Mouse (Mus musculus): ENCODE data around the gene Iqschfp.

- TF ChIP-seq CTCF (IDR thresholded peaks at IDR 0.05; ENCODE audit: low read depth): no peak
- no peak for TF ChIP-seq EP300 (IDR thresholded peaks at IDR 0.05; ENCODE audit: low read depth)
Measured at GRCm38 (mm10) chr3:68092108-68092507, 200.1 kb downstream of the Iqschfp start.

Measured in liver, postnatal 0 days (tissue).